Mouse (Mus musculus) cerebellum, adult 9-10 months (tissue): ENCODE results near the gene Ndc1.
A peak's percentile ranks its signal among the peaks of the same experiment; 100 is the strongest.
"Not testable (repeated sequence)": the region's sequence is repeated elsewhere in the genome, so short reads cannot be mapped to it uniquely, and the experiment has no call there.

ENCODE experiments used
- DNase-seq: peaks from one replicate; pipeline ENCODE4 v3.0.0; 2022

The Ndc1 gene

GRCm38 (mm10) chr4:107367567-107368314 is at the start of gene Ndc1:
Gene Ndc1 (plus strand): TSS chr4:107367784.
- peak; percentile 82 for DNase-seq

GRCm38 (mm10) chr4:107318646-107319045 is 48.9 kb upstream of the Ndc1 start:
- no peak for DNase-seq

GRCm38 (mm10) chr4:107321041-107321440 is 46.5 kb upstream of the Ndc1 start:
- no peak for DNase-seq

- DNase-seq = no peak
These were observed 44.5 kb upstream of the Ndc1 start for GRCm38 (mm10) chr4:107323113-107323512.

- DNase-seq = no peak
These were observed 39.1 kb upstream of the Ndc1 start for GRCm38 (mm10) chr4:107328530-107328929.

- no peak for DNase-seq
These were observed 34.1 kb upstream of the Ndc1 start for GRCm38 (mm10) chr4:107333514-107333913.

GRCm38 (mm10) chr4:107336356-107336755 is 31.2 kb upstream of the Ndc1 start:
- no peak for DNase-seq

- DNase-seq = no peak
These were observed 30.1 kb upstream of the Ndc1 start for GRCm38 (mm10) chr4:107337455-107337854.

GRCm38 (mm10) chr4:107341354-107341753 is 26.2 kb upstream of the Ndc1 start:
- DNase-seq = no peak

- no peak for DNase-seq
These were observed 23.0 kb upstream of the Ndc1 start for GRCm38 (mm10) chr4:107344612-107345011.

GRCm38 (mm10) chr4:107347221-107347620 is 20.4 kb upstream of the Ndc1 start:
- DNase-seq = no peak

- no peak for DNase-seq
These were observed 18.9 kb upstream of the Ndc1 start for GRCm38 (mm10) chr4:107348529-107349310.

GRCm38 (mm10) chr4:107349311-107350008 is 18.1 kb upstream of the Ndc1 start:
- DNase-seq = peak; percentile 47

GRCm38 (mm10) chr4:107351368-107351767 is 16.2 kb upstream of the Ndc1 start:
- DNase-seq = no peak

GRCm38 (mm10) chr4:107353612-107354011 is 14.0 kb upstream of the Ndc1 start:
- no peak for DNase-seq

- DNase-seq = no peak
These were observed 13.5 kb upstream of the Ndc1 start for GRCm38 (mm10) chr4:107354126-107354525.

GRCm38 (mm10) chr4:107354543-107354942 is 13.0 kb upstream of the Ndc1 start:
- no peak for DNase-seq

- not testable (repeated sequence) for DNase-seq
These were observed 10.4 kb upstream of the Ndc1 start for GRCm38 (mm10) chr4:107357172-107357571.

GRCm38 (mm10) chr4:107358460-107358859 is 9.1 kb upstream of the Ndc1 start:
- DNase-seq = no peak

GRCm38 (mm10) chr4:107360457-107361145 is 7.0 kb upstream of the Ndc1 start:
- no peak for DNase-seq

- no peak for DNase-seq
These were observed 4.8 kb upstream of the Ndc1 start for GRCm38 (mm10) chr4:107362755-107363154.

GRCm38 (mm10) chr4:107363573-107363972 is 4.0 kb upstream of the Ndc1 start:
- no peak for DNase-seq

- DNase-seq = no peak
These were observed 3.4 kb upstream of the Ndc1 start for GRCm38 (mm10) chr4:107364190-107364639.
